Mouse (Mus musculus) lung, postnatal 0 days (tissue): ENCODE results near the gene Arhgef17.

Source experiments
- CTCF ChIP-seq: IDR thresholded peaks from 2 replicates; pipeline ENCODE4 v1.5.1; 2016; ENCODE audit warnings: antibody characterized with exemption, mild to moderate bottlenecking
- EP300 ChIP-seq: IDR thresholded peaks from 2 replicates; pipeline ENCODE4 v1.6.1; 2016; ENCODE audit warnings: antibody characterized with exemption, mild to moderate bottlenecking, control low read depth

DNA sequence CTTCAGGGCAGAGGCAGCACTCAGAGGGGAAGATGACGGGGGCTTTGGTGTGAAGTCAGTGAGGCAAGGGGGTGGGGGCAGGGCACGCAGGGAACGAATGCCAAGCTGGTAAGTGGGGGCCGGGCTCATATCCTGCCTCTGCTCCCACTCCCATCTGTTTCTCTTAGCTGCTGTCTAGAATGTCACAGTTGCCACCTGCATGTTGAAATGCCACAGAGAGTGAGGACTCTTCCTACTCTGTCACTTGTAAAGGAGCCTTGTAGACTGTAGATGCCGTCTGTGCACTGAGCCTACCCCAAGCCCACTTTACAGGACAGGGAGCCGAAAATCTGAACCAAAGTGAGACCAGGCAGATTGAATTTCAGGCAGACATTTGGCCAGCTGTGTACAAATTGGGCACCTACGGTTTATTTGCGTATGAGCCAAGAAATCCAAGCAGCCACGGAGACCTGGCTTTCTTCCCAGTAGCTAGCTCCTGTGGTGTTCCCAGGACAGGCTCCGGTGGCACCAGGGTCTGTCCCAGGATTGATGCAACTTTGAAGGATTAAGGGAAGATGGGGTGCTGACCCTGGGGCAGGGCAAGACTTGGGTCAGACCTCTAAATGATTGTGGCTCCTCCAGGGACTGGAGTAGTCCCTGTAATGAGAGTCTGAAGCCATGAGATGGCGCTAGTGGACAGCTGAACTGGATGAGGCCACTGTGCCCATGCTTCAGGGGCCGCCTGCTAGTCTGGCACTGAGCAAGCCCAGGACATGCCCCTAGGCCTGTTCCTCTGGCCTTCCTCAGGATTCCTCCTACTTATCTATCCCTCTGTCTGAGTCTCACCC is 11.1 kb upstream of the Arhgef17 start:
- TF ChIP-seq EP300 (no peak), CTCF (peak; percentile 91)
